Mouse (Mus musculus) MEL (cell line): ENCODE results near the gene Nos3.

ENCODE experiments used
- E2F4 ChIP-seq: IDR thresholded peaks from 2 replicates; pipeline ENCODE4 v1.6.1; 2011; ENCODE audit warnings: low read depth, low read length, improper control_type of control experiment, borderline replicate concordance
- MAFK ChIP-seq: IDR thresholded peaks from 2 replicates; pipeline ENCODE4 v1.6.1; 2011; ENCODE audit warnings: low read depth, mild to moderate bottlenecking, low read length, improper control_type of control experiment, borderline replicate concordance
- MEF2A ChIP-seq: IDR thresholded peaks from 2 replicates; pipeline ENCODE4 v1.6.1; 2014; ENCODE audit warnings: low read depth, mild to moderate bottlenecking, inconsistent platforms, low read length, improper control_type of control experiment; ENCODE audit not compliant: poor library complexity, insufficient replicate concordance, severe bottlenecking; ENCODE audit errors: extremely low read depth
- TBP ChIP-seq: IDR thresholded peaks from 2 replicates; pipeline ENCODE4 v1.8.0; 2011; ENCODE audit warnings: low read depth, low read length, improper control_type of control experiment

GRCm38 (mm10) chr5:24425421-24426036, 60.9 kb downstream of the Nos3 start:
- TF ChIP-seq MAFK (no peak), E2F4 (no peak), MEF2A (no peak), TBP (no peak)
